Mouse (Mus musculus): ENCODE results near the gene Rgl1. TPM values are rescaled to one million over a fixed set of nuclear protein-coding genes. Genes with fewer than 3 reads are reported as not detected.
A peak's percentile ranks its signal among the peaks of the same experiment; 100 is the strongest.

Rgl1 gene
- polyA plus RNA-seq, 1 experiment from 2014 or later: 18.2 TPM

- no peak overlapping the region for H3K9ac ChIP-seq (replicated peaks)
- no peaks in the 10 kb centered on the region for H3K9me3 ChIP-seq
- no peak overlapping the region for H3K27ac ChIP-seq (replicated peaks)
- no peaks in the 10 kb centered on the region for H3K27me3 ChIP-seq
- H3K4me3 ChIP-seq: no peak overlapping the region
- 91% methylated on average over 2 of the region's 2 CpGs for WGBS
- H3K36me3 ChIP-seq: peaks cover 26% of the 10 kb centered on the region
- no peaks in the 10 kb centered on the region for H3K4me1 ChIP-seq
- no peak for ATAC-seq (ENCODE audit: low FRiP score, low read depth)
- no peak overlapping the region for H3K4me2 ChIP-seq (replicated peaks)
These were observed 222.5 kb downstream of the Rgl1 start for GRCm38 (mm10) chr1:152543449-152544159.

- H3K9me3 ChIP-seq: no peaks in the 10 kb centered on the region
- H3K27ac ChIP-seq (replicated peaks): no peak overlapping the region
- H3K4me3 ChIP-seq: no peak overlapping the region
- 94% methylated on average over 6 of the region's 6 CpGs for WGBS
- ATAC-seq (ENCODE audit: low FRiP score, low read depth): no peak
- no peak overlapping the region for H3K4me2 ChIP-seq (replicated peaks)
- H3K4me1 ChIP-seq: no peaks in the 10 kb centered on the region
- no peaks in the 10 kb centered on the region for H3K27me3 ChIP-seq
- H3K36me3 ChIP-seq: peaks cover 22% of the 10 kb centered on the region
- no peak overlapping the region for H3K9ac ChIP-seq (replicated peaks)
These were observed 223.3 kb downstream of the Rgl1 start for GRCm38 (mm10) chr1:152542747-152543378.

- Histone ChIP-seq H3K9ac (replicated peaks) (no peak overlapping the region), H3K4me2 (replicated peaks) (no peak overlapping the region), H3K4me3 (no peak overlapping the region), H3K36me3 (peaks cover 13% of the 10 kb centered on the region; the same call in 1 of the 2 replicates), H3K27me3 (no peaks in the 10 kb centered on the region), H3K9me3 (no peaks in the 10 kb centered on the region), H3K27ac (replicated peaks) (no peak overlapping the region), H3K4me1 (no peaks in the 10 kb centered on the region)
- 94% methylated on average over 3 of the region's 3 CpGs for whole genome bisulfite sequencing
- ATAC-seq (ENCODE audit: low FRiP score, low read depth): no peak
These were observed 225.8 kb downstream of the Rgl1 start for GRCm38 (mm10) chr1:152540304-152540887.

GRCm38 (mm10) chr1:152538817-152539216 lies 227.3 kb downstream of the Rgl1 start:
- Histone ChIP-seq H3K36me3 (peaks cover 9% of the 10 kb centered on the region; the same call in 1 of the 2 replicates), H3K4me3 (no peak overlapping the region), H3K27me3 (no peaks in the 10 kb centered on the region), H3K9ac (replicated peaks) (no peak overlapping the region), H3K27ac (replicated peaks) (no peak overlapping the region), H3K9me3 (no peaks in the 10 kb centered on the region), H3K4me1 (no peaks in the 10 kb centered on the region), H3K4me2 (replicated peaks) (no peak overlapping the region)
- WGBS: 89% methylated on average over 4 of the region's 4 CpGs
- no peak for ATAC-seq (ENCODE audit: low FRiP score, low read depth)

GRCm38 (mm10) chr1:152537186-152537585 lies 229.0 kb downstream of the Rgl1 start:
- Histone ChIP-seq H3K4me1 (no peaks in the 10 kb centered on the region), H3K27me3 (no peaks in the 10 kb centered on the region), H3K36me3 (0 out of 2 replicates have a peak, but pooled peaks cover 5% of the 10 kb centered on the region), H3K9me3 (no peaks in the 10 kb centered on the region), H3K27ac (replicated peaks) (no peak overlapping the region), H3K9ac (replicated peaks) (no peak overlapping the region), H3K4me3 (no peak overlapping the region), H3K4me2 (replicated peaks) (no peak overlapping the region)
- ATAC-seq (ENCODE audit: low FRiP score, low read depth): 0 out of 2 replicates have a peak, but pooled peaks have one; percentile 23
- 74% methylated on average over 13 of the region's 13 CpGs for WGBS

DNA sequence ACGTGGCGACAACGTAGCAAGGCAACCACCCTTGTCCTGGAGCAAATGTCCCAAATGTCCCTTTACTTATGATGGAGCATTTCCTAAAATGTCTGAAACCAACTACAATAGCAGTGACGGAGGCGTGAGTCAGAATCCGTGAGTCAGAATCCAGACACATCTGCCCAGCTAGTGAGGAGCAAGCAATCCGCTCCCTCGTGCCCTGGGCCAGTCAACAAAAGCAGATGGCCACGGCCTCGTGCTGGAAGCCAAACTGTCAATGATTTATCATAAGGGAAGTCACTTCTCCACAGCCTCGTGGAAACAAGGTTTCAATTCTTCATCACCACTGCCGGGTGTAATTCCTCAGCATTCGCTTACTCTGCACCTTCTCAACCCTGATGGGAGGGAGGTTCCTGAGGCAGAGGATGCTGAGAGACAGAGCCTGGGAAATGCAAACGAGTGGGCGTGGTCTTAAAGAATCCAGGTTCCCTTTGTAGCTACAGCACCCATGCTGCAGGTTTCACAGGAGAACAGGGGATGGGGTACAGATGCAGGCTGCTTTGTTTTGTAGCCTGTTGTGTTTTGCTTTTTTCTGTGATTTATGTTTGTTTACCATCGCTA lies 229.6 kb downstream of the Rgl1 start:
- H3K4me1 ChIP-seq: 0 out of 2 replicates have a peak, but pooled peaks cover 2% of the 10 kb centered on the region
- H3K27ac ChIP-seq (replicated peaks): no peak overlapping the region
- H3K27me3 ChIP-seq: no peaks in the 10 kb centered on the region
- no peak overlapping the region for H3K9ac ChIP-seq (replicated peaks)
- no peak overlapping the region for H3K4me3 ChIP-seq
- WGBS: 62% methylated on average over 16 of the region's 16 CpGs
- no peak overlapping the region for H3K4me2 ChIP-seq (replicated peaks)
- no peaks in the 10 kb centered on the region for H3K9me3 ChIP-seq
- 0 out of 2 replicates have a peak, but pooled peaks cover 5% of the 10 kb centered on the region for H3K36me3 ChIP-seq
- no peak for ATAC-seq (ENCODE audit: low FRiP score, low read depth)

DNA sequence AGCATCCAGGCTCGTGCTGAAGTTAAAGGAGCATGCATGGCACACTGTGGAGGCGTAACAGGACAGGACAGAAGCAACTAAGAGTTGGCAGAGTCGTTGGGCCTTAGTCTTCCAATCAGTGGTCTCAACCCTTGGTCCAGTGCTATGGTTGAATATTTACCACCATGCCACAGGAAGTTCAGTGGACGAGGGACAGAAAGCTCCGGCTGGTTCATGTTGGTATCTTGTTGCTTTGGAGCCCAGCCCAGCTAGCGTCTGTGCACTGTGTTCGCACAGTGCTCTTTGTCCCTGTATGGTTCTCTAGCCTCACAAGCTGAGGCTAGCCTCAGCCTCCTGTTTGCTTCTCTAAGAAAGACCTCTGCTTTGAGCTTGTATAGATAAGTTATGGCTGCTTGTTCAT lies 231.6 kb downstream of the Rgl1 start:
- WGBS: 93% methylated on average over 7 of the region's 7 CpGs
- Histone ChIP-seq H3K4me2 (replicated peaks) (no peak overlapping the region), H3K36me3 (0 out of 2 replicates have a peak, but pooled peaks cover 5% of the 10 kb centered on the region)

GRCm38 (mm10) chr1:152531498-152531897 lies 234.7 kb downstream of the Rgl1 start:
- Histone ChIP-seq H3K9ac (replicated peaks) (no peak overlapping the region), H3K9me3 (no peaks in the 10 kb centered on the region), H3K27ac (replicated peaks) (no peak overlapping the region), H3K27me3 (no peaks in the 10 kb centered on the region), H3K36me3 (0 out of 2 replicates have a peak, but pooled peaks cover 5% of the 10 kb centered on the region), H3K4me2 (replicated peaks) (no peak overlapping the region), H3K4me1 (0 out of 2 replicates have a peak, but pooled peaks cover 2% of the 10 kb centered on the region), H3K4me3 (no peak overlapping the region)
- WGBS: 68% methylated on average over 15 of the region's 15 CpGs
- ATAC-seq (ENCODE audit: low FRiP score, low read depth): no peak

More for the DNA sequence above, 231.6 kb downstream of the Rgl1 start:
- 0 out of 2 replicates have a peak, but pooled peaks cover 2% of the 10 kb centered on the region for H3K4me1 ChIP-seq
- no peak for ATAC-seq (ENCODE audit: low FRiP score, low read depth)
- H3K4me3 ChIP-seq: no peak overlapping the region
- H3K9me3 ChIP-seq: no peaks in the 10 kb centered on the region
- H3K9ac ChIP-seq (replicated peaks): no peak overlapping the region
- H3K27ac ChIP-seq (replicated peaks): no peak overlapping the region
- no peaks in the 10 kb centered on the region for H3K27me3 ChIP-seq

GRCm38 (mm10) chr1:152528778-152529177 lies 237.4 kb downstream of the Rgl1 start:
- 0 out of 2 replicates have a peak, but pooled peaks cover 5% of the 10 kb centered on the region for H3K36me3 ChIP-seq
- no peak for ATAC-seq (ENCODE audit: low FRiP score, low read depth)
- H3K4me3 ChIP-seq: no peak overlapping the region
- 90% methylated on average over 3 of the region's 3 CpGs for WGBS
- H3K9ac ChIP-seq (replicated peaks): no peak overlapping the region
- H3K27me3 ChIP-seq: no peaks in the 10 kb centered on the region
- no peak overlapping the region for H3K4me2 ChIP-seq (replicated peaks)
- no peak overlapping the region for H3K27ac ChIP-seq (replicated peaks)
- 0 out of 2 replicates have a peak, but pooled peaks cover 2% of the 10 kb centered on the region for H3K4me1 ChIP-seq
- H3K9me3 ChIP-seq: no peaks in the 10 kb centered on the region

GRCm38 (mm10) chr1:152528214-152528613 lies 237.9 kb downstream of the Rgl1 start:
- no peak for ATAC-seq (ENCODE audit: low FRiP score, low read depth)
- H3K4me3 ChIP-seq: no peak overlapping the region
- no peak overlapping the region for H3K9ac ChIP-seq (replicated peaks)
- no peak overlapping the region for H3K27ac ChIP-seq (replicated peaks)
- H3K36me3 ChIP-seq: 0 out of 2 replicates have a peak, but pooled peaks cover 2% of the 10 kb centered on the region
- WGBS: 88% methylated on average over 6 of the region's 6 CpGs
- no peaks in the 10 kb centered on the region for H3K9me3 ChIP-seq
- 0 out of 2 replicates have a peak, but pooled peaks cover 2% of the 10 kb centered on the region for H3K4me1 ChIP-seq
- H3K4me2 ChIP-seq (replicated peaks): no peak overlapping the region
- H3K27me3 ChIP-seq: no peaks in the 10 kb centered on the region

DNA sequence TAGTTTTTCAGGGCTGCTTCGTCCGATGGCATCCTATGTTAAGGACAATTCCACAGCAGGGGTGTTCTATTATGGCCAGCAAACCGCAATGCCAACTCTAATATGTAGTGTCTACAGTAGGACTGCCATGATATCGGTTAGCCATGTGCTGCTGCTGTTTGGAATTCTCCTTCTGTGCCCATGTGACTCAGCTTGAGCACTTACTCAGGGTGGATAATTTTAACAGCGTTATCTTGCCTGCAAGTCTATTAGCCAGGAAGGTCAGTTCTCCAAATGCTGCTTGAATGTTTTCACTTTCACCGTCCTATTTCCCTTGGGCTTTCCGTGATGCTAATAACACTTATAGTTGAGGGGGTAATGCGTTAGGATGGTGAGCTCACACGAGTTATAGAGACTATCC lies 240.0 kb downstream of the Rgl1 start:
- H3K36me3 ChIP-seq: no peaks in the 10 kb centered on the region

More for the DNA sequence above, 240.0 kb downstream of the Rgl1 start:
- ATAC-seq (ENCODE audit: low FRiP score, low read depth): no peak
- H3K27me3 ChIP-seq: no peaks in the 10 kb centered on the region
- H3K4me3 ChIP-seq: no peak overlapping the region
- 83% methylated on average over 9 of the region's 9 CpGs for WGBS
- H3K9ac ChIP-seq (replicated peaks): no peak overlapping the region
- H3K9me3 ChIP-seq: no peaks in the 10 kb centered on the region
- no peaks in the 10 kb centered on the region for H3K4me1 ChIP-seq
- no peak overlapping the region for H3K27ac ChIP-seq (replicated peaks)
- H3K4me2 ChIP-seq (replicated peaks): no peak overlapping the region
